Mouse (Mus musculus) liver, adult 2 months (tissue): Measurements from ENCODE around the gene Arsa.

Experiments used
- CTCF ChIP-seq: fragments of 200-500 bp; IDR thresholded peaks from 2 replicates; pipeline ENCODE4 v1.5.1; 2011; ENCODE audit warnings: low read depth, low read length, control low read depth
- POLR2A ChIP-seq: fragments of 200-500 bp; IDR thresholded peaks from 2 replicates; pipeline ENCODE4 v1.6.1; 2011; ENCODE audit warnings: low read length, control low read depth; ENCODE audit not compliant: insufficient read depth; ENCODE audit errors: extremely low read depth

DNA sequence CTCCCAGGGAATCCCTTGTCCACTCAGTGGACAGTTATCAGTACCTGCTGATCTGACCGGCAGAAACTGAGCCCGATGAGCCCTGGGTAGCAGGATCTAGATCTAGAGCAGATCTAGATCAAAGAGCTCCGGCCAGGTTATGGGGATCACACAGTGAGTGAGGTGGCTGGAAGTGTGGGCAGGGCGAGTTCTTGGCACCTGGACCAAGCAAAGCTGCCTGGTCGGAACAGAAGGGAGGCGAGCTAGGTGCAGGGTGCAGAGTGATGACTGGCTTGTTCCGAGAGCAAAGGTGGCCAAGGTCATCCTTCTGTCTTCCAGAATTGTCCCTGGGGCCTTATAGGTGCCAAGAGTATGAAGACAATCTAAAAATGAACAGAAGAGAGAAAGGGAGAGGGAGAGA lies 17.4 kb downstream of the Arsa start:
- TF ChIP-seq CTCF, result no peak
- no peak for TF ChIP-seq POLR2A
